Mouse (Mus musculus): ENCODE data around the gene Fam136a. TPM values are rescaled to one million over a fixed set of nuclear protein-coding genes. Genes with fewer than 3 reads are reported as not detected.
A peak's percentile ranks its signal among the peaks of the same experiment; 100 is the strongest.

Gene Fam136a
- polyA plus RNA-seq, 1 experiment from 2014 or later, result 137 TPM

DNA sequence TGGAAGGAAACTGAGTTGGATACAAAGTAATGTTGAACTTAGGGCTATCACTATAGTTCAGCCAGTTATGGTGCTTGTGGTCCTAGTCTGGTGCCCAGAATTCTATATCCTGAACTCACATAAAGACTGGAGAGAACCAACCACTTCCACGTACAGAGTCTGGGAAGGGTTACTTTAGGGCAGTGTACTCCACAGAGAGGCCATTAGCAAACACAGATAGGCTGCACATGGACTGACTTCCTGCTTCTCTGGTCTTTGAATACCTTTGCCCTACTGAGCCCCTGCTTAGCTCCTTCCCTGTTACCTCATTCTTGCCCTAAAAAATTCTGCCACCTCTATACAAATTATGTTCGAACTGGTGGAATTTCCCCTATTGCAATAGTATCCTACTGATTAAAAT lies 34.5 kb downstream of the Fam136a start:
- H3K27ac ChIP-seq, result no peak overlapping the region
- H3K9ac ChIP-seq, result no peak overlapping the region
- H3K4me1 ChIP-seq, result peaks cover 18% of the 10 kb centered on the region
- H3K4me3 ChIP-seq, result no peak overlapping the region
- no peaks in the 10 kb centered on the region for H3K9me3 ChIP-seq
- WGBS, result 75% methylated on average over 2 of the region's 2 CpGs
- no peak for ATAC-seq (ENCODE audit: insufficient number of reproducible peaks, insufficient read depth, low FRiP score, low TSS enrichment)
- H3K4me2 ChIP-seq (replicated peaks), result no peak overlapping the region
- no peaks in the 10 kb centered on the region for H3K36me3 ChIP-seq
- no peaks in the 10 kb centered on the region for H3K27me3 ChIP-seq

DNA sequence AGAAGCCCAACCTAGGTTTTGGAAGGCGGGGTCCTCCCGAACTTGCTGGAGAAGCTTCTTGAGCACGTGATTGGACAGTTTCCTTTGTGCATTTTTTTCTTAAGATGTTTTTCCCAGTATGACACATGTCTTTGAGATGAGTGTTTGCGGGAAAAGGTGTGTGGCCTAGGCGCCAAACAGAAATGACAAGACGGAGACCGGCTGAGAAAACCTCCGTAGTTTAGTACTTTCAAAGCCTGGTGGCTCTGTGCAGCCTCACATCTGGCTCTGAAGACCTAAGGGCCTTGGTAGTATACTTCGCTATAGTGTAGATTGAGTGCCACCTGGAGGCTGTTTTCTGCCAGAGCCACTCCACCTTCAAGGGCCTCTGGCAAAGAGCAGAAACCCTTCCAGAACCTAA lies 35.5 kb downstream of the Fam136a start:
- WGBS, result 4% methylated on average over 9 of the region's 9 CpGs
- H3K27ac ChIP-seq, result no peak overlapping the region
- no peaks in the 10 kb centered on the region for H3K36me3 ChIP-seq
- H3K9ac ChIP-seq, result no peak overlapping the region
- H3K27me3 ChIP-seq, result no peaks in the 10 kb centered on the region
- peak overlapping the region; percentile 26; the same call in 1 of the 2 replicates for H3K4me3 ChIP-seq
- H3K9me3 ChIP-seq, result no peaks in the 10 kb centered on the region
- H3K4me1 ChIP-seq, result peaks cover 8% of the 10 kb centered on the region
- H3K4me2 ChIP-seq (replicated peaks), result peak overlapping the region; percentile 39
- no peak for ATAC-seq (ENCODE audit: insufficient number of reproducible peaks, insufficient read depth, low FRiP score, low TSS enrichment)

DNA sequence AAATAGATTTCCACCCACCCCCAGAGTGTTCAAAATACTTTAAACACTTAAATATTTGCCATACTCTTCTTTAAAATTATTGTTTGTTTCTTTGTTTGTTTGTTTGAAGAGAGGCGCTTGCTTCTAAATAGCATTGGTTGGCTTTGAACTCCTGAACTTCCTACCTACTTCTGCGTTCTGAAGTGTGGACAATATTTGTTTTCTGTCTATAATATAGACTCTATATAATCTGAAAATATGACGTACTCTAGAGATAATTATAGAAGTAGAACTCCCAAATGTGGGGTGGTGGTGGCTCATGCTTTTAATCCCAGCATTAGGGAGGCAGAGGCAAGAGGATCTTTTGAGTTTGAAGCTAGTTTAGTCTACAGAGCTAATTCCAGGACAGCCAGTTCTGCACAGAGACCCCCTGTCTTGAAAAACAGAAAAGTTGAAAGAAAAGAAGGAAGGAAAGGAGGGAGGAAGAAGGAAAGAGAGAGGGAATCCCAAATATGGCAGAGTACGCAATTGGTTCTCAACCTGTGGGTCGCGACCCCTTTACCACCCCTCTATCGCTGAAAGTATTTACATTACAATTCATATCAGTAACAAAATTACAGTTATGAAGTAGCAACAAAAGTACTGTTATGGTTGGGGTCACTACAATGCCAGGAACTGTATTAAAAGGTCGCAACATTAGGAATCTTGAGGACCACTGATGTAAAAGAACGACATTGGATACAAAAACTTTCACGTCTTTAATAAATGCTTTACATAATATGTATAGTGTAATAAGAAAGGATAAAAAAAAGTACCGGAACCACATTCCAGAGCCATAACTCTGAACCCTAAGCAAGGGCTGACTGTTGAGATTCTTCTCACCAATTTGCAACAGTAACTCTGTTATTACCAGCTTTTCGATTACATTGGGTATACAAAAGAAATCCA lies 37.5 kb downstream of the Fam136a start:
- peaks cover 4% of the 10 kb centered on the region; the same call in 1 of the 2 replicates for H3K36me3 ChIP-seq
- no peak overlapping the region for H3K9ac ChIP-seq
- H3K4me2 ChIP-seq (replicated peaks), result peak overlapping the region; percentile 39
- ATAC-seq (ENCODE audit: insufficient number of reproducible peaks, insufficient read depth, low FRiP score, low TSS enrichment), result no peak
- no peak overlapping the region for H3K27ac ChIP-seq
- H3K4me1 ChIP-seq, result peaks cover 8% of the 10 kb centered on the region; the same call in 1 of the 2 replicates
- H3K27me3 ChIP-seq, result no peaks in the 10 kb centered on the region
- WGBS, result 35% methylated on average over 12 of the region's 12 CpGs
- peak overlapping the region; percentile 83 for H3K4me3 ChIP-seq
- no peaks in the 10 kb centered on the region for H3K9me3 ChIP-seq

DNA sequence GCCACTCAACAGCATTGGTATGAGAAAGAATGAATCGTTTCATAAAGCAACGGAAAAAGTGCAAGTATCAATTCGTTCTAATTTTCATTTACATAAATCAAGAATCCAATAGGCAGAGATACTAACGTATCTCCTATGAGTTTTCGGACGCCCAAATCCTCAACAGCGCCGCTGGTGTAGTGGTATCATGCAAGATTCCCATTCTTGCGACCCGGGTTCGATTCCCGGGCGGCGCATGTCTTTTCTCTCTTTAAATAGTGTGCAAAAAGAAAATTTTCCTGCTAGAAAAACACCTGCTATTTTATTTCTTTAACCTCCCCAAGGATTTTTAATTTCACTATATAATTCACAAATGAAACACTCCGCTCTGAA lies 38.3 kb downstream of the Fam136a start:
- H3K36me3 ChIP-seq, result peaks cover 4% of the 10 kb centered on the region; the same call in 1 of the 2 replicates
- ATAC-seq (ENCODE audit: insufficient number of reproducible peaks, insufficient read depth, low FRiP score, low TSS enrichment), result no peak
- H3K4me1 ChIP-seq, result peaks cover 8% of the 10 kb centered on the region; the same call in 1 of the 2 replicates
- peak overlapping the region; percentile 39 for H3K4me2 ChIP-seq (replicated peaks)
- no peaks in the 10 kb centered on the region for H3K27me3 ChIP-seq
- under 1% methylated on average over 15 of the region's 15 CpGs for WGBS
- H3K27ac ChIP-seq, result peak overlapping the region; percentile 100
- H3K9ac ChIP-seq, result peak overlapping the region; percentile 98
- H3K9me3 ChIP-seq, result no peaks in the 10 kb centered on the region
- peak overlapping the region; percentile 83 for H3K4me3 ChIP-seq

DNA sequence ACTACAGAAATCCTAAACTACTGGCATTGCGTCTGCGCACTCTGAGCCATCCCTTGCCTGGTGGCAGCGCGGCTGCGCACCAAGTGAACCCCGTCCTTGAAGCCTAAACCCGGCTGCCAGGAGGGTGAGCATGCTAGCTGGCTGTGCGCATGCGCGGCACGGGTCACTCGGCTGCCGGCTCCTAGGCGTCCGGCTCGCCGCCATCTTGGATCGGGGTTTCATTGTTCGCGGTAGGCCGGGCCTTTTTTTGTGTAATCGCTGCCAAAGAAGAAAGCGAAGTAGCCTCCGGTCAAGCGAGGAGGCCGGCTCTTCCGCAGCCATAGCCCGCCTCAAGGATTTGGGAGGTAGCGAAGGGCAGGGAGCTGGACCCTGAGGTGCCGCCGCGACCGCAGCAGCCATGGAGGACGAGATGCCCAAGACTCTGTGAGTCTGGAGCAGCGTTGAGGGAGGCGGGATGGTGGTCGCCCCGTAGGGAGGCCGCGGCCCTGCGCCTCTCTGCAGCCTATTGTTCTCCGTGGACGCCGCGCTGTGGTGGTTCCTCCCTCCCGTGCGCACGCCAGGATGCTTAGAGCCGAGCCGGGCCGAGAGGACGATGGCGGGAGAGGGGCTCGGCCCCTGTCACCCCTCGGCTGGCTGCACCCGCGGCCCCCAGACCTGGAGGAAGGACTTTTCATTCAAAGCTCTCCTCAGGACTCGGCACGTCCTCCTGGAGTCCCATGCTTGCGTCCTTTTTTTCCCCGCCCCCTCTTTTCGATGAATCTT lies 38.8 kb downstream of the Fam136a start, which contains the start of gene Tia1:
Gene Tia1 (plus strand): TSS at position 120 of the 762 bp plus-strand sequence.
- Histone ChIP-seq H3K27ac (peak within 1 kb of the TSS; percentile 100), H3K9me3 (no peaks in the 10 kb centered on the region), H3K4me1 (peaks cover 8% of the 10 kb centered on the region; the same call in 1 of the 2 replicates), H3K9ac (peak within 1 kb of the TSS; percentile 98), H3K36me3 (peaks cover 4% of the 10 kb centered on the region; the same call in 1 of the 2 replicates), H3K4me2 (replicated peaks) (peak within 1 kb of the TSS; percentile 60), H3K4me3 (peak within 1 kb of the TSS; percentile 83), H3K27me3 (no peaks in the 10 kb centered on the region)
- under 1% methylated on average over 59 of the region's 62 CpGs for WGBS
- ATAC-seq (ENCODE audit: insufficient number of reproducible peaks, insufficient read depth, low FRiP score, low TSS enrichment), result peak; percentile 93

DNA sequence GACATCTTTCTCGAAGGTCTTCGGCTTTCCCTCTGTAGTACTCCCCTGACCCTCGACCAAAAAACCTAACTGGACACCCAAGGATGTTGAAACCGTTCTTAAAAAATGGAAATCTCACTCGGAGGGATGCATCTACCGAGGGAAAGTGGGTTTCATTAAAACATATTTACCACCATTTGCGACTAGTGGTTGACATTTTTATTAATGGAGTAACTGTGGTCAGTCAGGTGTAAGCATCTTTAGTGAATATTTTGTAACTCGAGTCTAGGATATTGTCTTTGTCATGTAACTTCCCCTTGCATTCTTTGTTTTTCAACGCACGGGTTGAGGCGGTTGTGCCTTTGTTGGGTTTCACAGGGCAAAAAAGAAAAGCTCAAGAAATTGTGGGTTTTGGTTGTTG lies 39.5 kb downstream of the Fam136a start:
- WGBS, result 2% methylated on average over 11 of the region's 11 CpGs
- Histone ChIP-seq H3K4me3 (peak overlapping the region; percentile 83), H3K4me1 (peaks cover 8% of the 10 kb centered on the region; the same call in 1 of the 2 replicates), H3K9ac (peak overlapping the region; percentile 98), H3K27me3 (no peaks in the 10 kb centered on the region), H3K4me2 (replicated peaks) (peak overlapping the region; percentile 60), H3K36me3 (peaks cover 4% of the 10 kb centered on the region; the same call in 1 of the 2 replicates), H3K9me3 (no peaks in the 10 kb centered on the region), H3K27ac (peak overlapping the region; percentile 100)
- no peak for ATAC-seq (ENCODE audit: insufficient number of reproducible peaks, insufficient read depth, low FRiP score, low TSS enrichment)

DNA sequence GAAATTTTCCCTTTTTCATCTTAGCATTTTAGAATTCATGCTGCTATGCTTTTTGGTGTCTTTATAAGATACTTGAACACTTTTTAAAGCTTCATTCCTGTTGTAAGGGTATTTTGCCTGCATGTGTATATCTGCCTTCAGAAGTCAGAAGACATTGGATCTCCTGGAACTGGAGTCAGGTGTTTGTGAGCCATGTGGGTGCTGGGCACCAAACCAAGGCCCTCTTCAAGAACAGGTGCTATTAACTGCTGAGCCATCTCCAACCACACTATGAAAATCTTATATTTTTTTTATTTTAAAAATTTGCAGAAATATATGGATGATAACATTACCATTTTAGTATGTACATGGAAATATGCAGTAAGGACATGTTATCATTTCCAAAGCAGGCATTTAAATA lies 40.9 kb downstream of the Fam136a start:
- no peak for ATAC-seq (ENCODE audit: insufficient number of reproducible peaks, insufficient read depth, low FRiP score, low TSS enrichment)
- Histone ChIP-seq H3K9ac (peak overlapping the region; percentile 24; the same call in 1 of the 2 replicates), H3K27ac (no peak overlapping the region), H3K4me1 (peaks cover 8% of the 10 kb centered on the region; the same call in 1 of the 2 replicates), H3K36me3 (peaks cover 4% of the 10 kb centered on the region; the same call in 1 of the 2 replicates), H3K27me3 (no peaks in the 10 kb centered on the region), H3K4me2 (replicated peaks) (peak overlapping the region; percentile 60), H3K4me3 (no peak overlapping the region), H3K9me3 (no peaks in the 10 kb centered on the region)

DNA sequence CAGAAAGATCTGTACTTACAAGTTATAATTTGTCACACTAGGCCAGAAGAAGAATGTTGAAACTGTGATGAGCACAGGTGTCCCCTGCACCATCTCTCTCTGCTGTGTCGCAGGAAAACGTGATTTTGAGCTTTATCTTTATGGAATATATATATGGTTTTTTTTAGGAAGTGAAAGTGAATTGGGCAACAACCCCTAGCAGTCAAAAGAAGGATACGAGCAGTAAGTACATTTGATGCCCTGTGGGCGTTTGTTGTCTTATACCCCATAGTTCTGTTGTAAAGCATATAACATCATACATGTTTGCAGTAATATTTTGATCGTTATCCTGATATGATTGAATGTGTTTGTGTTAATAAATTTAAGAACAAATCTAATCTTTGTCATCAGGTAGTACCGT lies 53.3 kb downstream of the Fam136a start:
- H3K27me3 ChIP-seq, result no peaks in the 10 kb centered on the region
- 93% methylated on average over 6 of the region's 6 CpGs for WGBS
- ATAC-seq (ENCODE audit: insufficient number of reproducible peaks, insufficient read depth, low FRiP score, low TSS enrichment), result no peak
- no peaks in the 10 kb centered on the region for H3K9me3 ChIP-seq
- H3K27ac ChIP-seq, result no peak overlapping the region
- H3K9ac ChIP-seq, result no peak overlapping the region
- no peak overlapping the region for H3K4me3 ChIP-seq
- H3K36me3 ChIP-seq, result peaks cover 68% of the 10 kb centered on the region
- H3K4me2 ChIP-seq (replicated peaks), result no peak overlapping the region
- no peaks in the 10 kb centered on the region for H3K4me1 ChIP-seq

DNA sequence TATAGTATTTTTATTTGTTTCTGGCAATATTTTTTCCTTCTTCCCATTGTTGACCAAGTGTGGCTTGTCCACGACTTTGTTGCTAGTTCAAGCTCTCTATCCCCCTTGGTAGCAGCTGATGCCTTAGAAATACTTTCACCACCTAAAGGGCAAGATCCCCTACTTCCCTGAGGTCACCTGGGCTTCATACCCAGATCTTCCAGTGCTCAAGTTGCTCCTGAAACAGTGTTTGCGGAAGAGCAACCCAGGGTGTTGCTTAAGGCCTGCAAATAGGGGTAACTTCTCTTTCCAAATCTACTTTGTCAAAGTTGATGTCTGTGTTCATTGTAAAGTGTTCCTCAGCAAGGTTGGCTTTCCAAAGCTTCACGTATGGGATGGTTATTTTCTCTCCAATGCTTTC lies 53.8 kb downstream of the Fam136a start:
- H3K4me1 ChIP-seq, result no peaks in the 10 kb centered on the region
- no peaks in the 10 kb centered on the region for H3K27me3 ChIP-seq
- no peak overlapping the region for H3K27ac ChIP-seq
- ATAC-seq (ENCODE audit: insufficient number of reproducible peaks, insufficient read depth, low FRiP score, low TSS enrichment), result no peak
- peaks cover 68% of the 10 kb centered on the region for H3K36me3 ChIP-seq
- no peaks in the 10 kb centered on the region for H3K9me3 ChIP-seq
- no peak overlapping the region for H3K4me3 ChIP-seq
- H3K9ac ChIP-seq, result no peak overlapping the region
- no peak overlapping the region for H3K4me2 ChIP-seq (replicated peaks)
- WGBS, result 91% methylated on average over 3 of the region's 3 CpGs

All from embryonic facial prominence, embryonic 12.5 days (tissue).